Mouse (Mus musculus): ENCODE measurements around the gene Olfr1184.

DNA sequence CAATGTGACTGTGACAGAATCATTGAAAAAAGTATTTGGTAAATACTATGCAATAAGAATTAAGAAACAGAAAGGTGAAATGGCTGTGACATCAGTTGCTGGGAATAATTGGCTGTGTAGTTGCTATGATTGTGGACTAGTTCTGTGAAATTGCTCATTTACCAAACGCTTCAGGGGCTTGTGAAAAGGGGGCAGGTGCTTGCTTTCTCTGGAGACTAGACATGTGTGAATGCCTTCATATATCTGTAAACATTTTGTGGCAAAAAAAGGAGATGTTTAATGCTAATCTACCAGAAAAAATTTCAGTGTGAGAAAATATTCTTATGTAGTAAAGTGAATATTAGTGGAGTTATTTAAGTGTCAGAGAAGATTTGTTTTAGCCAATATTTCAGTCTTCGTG, 9.6 kb downstream of the Olfr1184 start, which contains the start of gene Olfr1185-ps1:
- no peak for TF ChIP-seq EP300 (IDR thresholded peaks at IDR 0.05; ENCODE audit: low read depth in 1 of 2, low read length in 2 of 2)
- TF ChIP-seq HCFC1 (IDR thresholded peaks at IDR 0.05; ENCODE audit: low read depth, low read length), result no peak
- no peak for TF ChIP-seq CTCF (IDR thresholded peaks at IDR 0.05 in 2 of 3, conservative IDR thresholded peaks at IDR 0.05 in 1 of 3; ENCODE audit: control insufficient read depth in 1 of 3, insufficient read depth in 1 of 3, low read depth in 2 of 3, low read length in 3 of 3, poor library complexity in 1 of 3, severe bottlenecking in 1 of 3)
- no peak for TF ChIP-seq NELFE (IDR thresholded peaks at IDR 0.05; ENCODE audit: low read depth, low read length)
- no peak for TF ChIP-seq CHD2 (IDR thresholded peaks at IDR 0.05; ENCODE audit: low read length)
- no peak for TF ChIP-seq NRF1 (IDR thresholded peaks at IDR 0.05; ENCODE audit: insufficient read depth, low read depth, low read length, poor library complexity, severe bottlenecking)
- no peak for TF ChIP-seq POLR2A (IDR thresholded peaks at IDR 0.05; ENCODE audit: control insufficient read depth in 1 of 2, insufficient read depth in 1 of 2, low read depth in 1 of 2, low read length in 2 of 2, poor library complexity in 1 of 2)
